Mouse (Mus musculus) megakaryocyte, embryonic 14.5 days (primary cell): ENCODE results near the gene Mpped1.

Source experiments
- FLI1 ChIP-seq: IDR thresholded peaks from 2 replicates; pipeline ENCODE4 v1.6.1; 2012; ENCODE audit warnings: low read length, inconsistent platforms, mixed read lengths
- GATA1 ChIP-seq: IDR thresholded peaks from 3 replicates; pipeline ENCODE4 v1.6.1; 2012; ENCODE audit warnings: mixed read lengths, low read length, inconsistent platforms, borderline replicate concordance

DNA sequence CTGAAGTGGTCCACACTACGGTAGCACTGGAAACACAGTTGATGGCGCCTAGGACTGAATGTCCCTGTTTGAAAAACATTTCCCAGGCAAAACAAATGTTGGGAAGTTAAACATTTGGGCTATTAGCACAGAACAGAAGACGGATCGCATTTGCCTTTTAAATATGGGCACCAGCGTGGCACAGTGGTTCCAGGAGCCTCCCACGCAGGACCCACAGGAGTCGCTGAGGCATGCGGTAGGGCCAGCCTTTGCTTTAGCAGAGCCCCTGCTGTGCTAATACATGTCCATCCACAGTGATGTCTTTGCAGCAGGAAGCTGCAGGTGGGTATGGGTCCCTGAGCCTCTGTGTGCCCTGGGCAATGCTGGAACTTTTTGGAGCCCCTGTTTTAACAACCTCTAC, 48.7 kb downstream of the Mpped1 start:
- TF ChIP-seq GATA1 (no peak), FLI1 (no peak)
